Mouse (Mus musculus) heart, adult 2 months (tissue): ENCODE data around the gene Cdc42ep2. TPM values are rescaled to one million over a fixed set of nuclear protein-coding genes. Genes with fewer than 3 reads are reported as not detected.

Experiments used
- DNase-seq, 2 experiments: peaks; one replicate each; pipeline ENCODE4 v3.0.0; 2021
- H3K27ac ChIP-seq: fragments of 200-600 bp; 2 replicates; pipeline ENCODE4 v1.8.1; 2022
- H3K27me3 ChIP-seq: fragments of 200-500 bp; 2 replicates; pipeline ENCODE4 v1.6.1; 2012; ENCODE audit warnings: mild to moderate bottlenecking, low read length, inconsistent platforms, mixed read lengths; ENCODE audit not compliant: control insufficient read depth, insufficient read depth
- H3K36me3 ChIP-seq: fragments of 200-500 bp; 2 replicates; pipeline ENCODE4 v1.6.1; 2012; ENCODE audit warnings: low read length, inconsistent platforms; ENCODE audit not compliant: control insufficient read depth, insufficient read depth
- H3K4me1 ChIP-seq: fragments of 200-500 bp; 2 replicates; pipeline ENCODE4 v1.6.1; 2011; ENCODE audit warnings: low read length; ENCODE audit not compliant: control insufficient read depth, insufficient read depth
- H3K4me3 ChIP-seq: fragments of 200-600 bp; 2 replicates; pipeline ENCODE4 v1.8.1; 2022
- H3K79me2 ChIP-seq: fragments of 200-500 bp; replicated peaks from 2 replicates; pipeline ENCODE4 v1.6.1; 2012; ENCODE audit warnings: mild to moderate bottlenecking, inconsistent platforms, low read length, moderate library complexity, mixed read lengths; ENCODE audit not compliant: control insufficient read depth, insufficient read depth
- H3K9ac ChIP-seq: fragments of 200-500 bp; 2 replicates; pipeline ENCODE4 v1.6.1; 2012; ENCODE audit warnings: low read depth, mild to moderate bottlenecking, control low read depth, inconsistent platforms, low read length, mixed read lengths
- CTCF ChIP-seq: fragments of 200-600 bp; IDR thresholded peaks from 2 replicates; pipeline ENCODE4 v1.8.1; 2022; ENCODE audit warnings: antibody characterized with exemption, mild to moderate bottlenecking, moderate library complexity
- EP300 ChIP-seq: fragments of 200-500 bp; IDR thresholded peaks from 2 replicates; pipeline ENCODE4 v1.6.1; 2011; ENCODE audit warnings: low read depth, low read length, control low read depth; ENCODE audit not compliant: insufficient read depth
- POLR2A ChIP-seq: fragments of 200-500 bp; IDR thresholded peaks from 2 replicates; pipeline ENCODE4 v1.6.1; 2011; ENCODE audit warnings: mild to moderate bottlenecking, low read depth, low read length, control low read depth; ENCODE audit not compliant: insufficient read depth
- WGBS: fragments of 180-500 bp; shearing (Covaris S2); methylation state at CpG from one replicate; pipeline ENCODE4 v1.1.7; 2018; 5-methylcytosine and 5-hydroxymethylcytosine counted together
- intact Hi-C: fragments of 180-260 bp; cut with DNase I; formaldehyde crosslinking; loops from one replicate; pipeline ENCODE4 v1.15.1; 2025
- polyA plus RNA-seq: library from polyadenylated mRNA; depleted of rRNA; stranded (reverse); fragments of >200 nt; gene quantifications from 2 replicates; pipeline ENCODE4 v1.2.3, GENCODE M21; 2012
- total RNA-seq, 2 experiments: library from RNA; stranded (reverse); gene quantifications; 2 replicates each; pipeline ENCODE4 v1.2.3; 2021

The Cdc42ep2 gene
- total and polyA plus RNA-seq, 3 experiments = 8.0 to 11.7 (median 8.4) TPM

DNA sequence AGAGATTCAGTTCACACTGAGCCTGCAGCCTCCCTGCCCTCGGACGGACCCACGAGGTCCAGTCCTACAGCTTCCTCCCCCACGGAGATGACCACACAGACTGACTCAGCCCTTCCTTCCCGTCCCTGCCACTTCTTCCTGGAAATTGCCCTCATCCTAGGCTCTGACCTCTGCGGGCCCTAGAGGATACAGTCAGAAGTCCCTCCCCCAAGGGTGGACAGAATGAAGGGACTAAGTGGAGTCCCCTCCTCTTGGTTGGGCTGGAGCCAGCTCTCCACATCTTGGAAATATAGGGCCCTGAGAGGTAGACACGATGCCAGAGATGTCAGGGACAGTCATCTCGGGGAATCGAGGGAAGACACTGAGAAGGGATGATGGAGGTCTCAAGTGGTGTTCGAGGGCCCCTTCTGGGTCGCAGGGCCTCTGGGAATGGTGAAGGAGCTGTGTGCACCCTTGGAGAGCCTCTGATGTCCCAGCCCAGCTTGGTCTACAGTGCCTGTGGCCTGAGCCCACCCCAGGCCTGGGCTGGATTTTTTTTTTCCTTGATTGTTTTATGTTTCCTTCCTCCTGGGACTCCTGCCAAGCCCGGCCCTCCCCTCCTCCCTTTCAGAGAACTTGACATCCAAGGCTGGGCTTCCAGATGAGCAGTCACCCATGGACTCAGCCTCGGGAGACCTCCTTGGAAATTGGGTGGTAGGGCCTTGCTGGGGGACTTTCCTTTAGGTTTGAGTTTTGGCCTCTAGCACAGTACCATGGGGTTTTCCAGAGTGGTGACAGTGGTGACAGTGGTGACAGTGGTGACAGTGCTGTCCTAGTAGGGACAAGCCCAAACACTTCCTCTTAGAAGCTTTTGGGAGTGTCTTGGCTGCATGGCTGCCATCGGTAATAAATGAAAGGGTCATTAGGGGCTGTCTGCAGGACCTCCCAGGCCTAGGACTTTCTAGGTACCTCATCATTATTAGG lies 5.3 kb upstream of the Cdc42ep2 start:
- Histone ChIP-seq H3K27me3 (no peaks in the 10 kb centered on the region), H3K9ac (no peak overlapping the region), H3K27ac (peak overlapping the region; percentile 80), H3K4me3 (no peak overlapping the region), H3K4me1 (peaks cover 20% of the 10 kb centered on the region), H3K36me3 (no peaks in the 10 kb centered on the region), H3K79me2 (no peaks in the 10 kb centered on the region)
- TF ChIP-seq EP300 (peak; percentile 71), CTCF (no peak), POLR2A (no peak; the same call in none of the 2 replicates)
- peak; percentile 81 for DNase-seq
- WGBS = 26% methylated on average over 14 of the region's 14 CpGs
- intact Hi-C loops = no loop called here

DNA sequence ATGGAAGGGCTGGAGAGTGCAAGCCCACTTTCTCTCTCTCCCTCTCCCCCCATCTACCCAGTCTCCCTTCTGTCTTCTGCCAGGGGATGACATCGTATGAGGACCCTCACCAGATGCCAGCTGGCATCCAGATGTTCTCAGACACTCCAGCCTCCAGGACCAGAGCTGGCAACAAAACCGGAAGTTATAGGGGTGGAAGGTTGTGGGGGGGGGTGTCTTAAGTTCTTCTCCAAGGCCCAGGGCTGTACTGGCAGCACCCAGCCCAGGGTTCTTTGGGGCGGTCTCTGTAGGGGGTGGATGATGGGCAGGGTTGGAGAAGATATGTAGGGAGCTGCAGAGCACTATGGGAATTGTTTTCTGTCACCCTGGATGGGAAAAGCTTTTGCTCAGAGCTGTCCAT lies 3.9 kb upstream of the Cdc42ep2 start:
- TF ChIP-seq CTCF = no peak
- Histone ChIP-seq H3K79me2 (no peaks in the 10 kb centered on the region), H3K9ac (no peak overlapping the region), H3K27me3 (no peaks in the 10 kb centered on the region), H3K27ac (no peak overlapping the region), H3K4me3 (no peak overlapping the region), H3K4me1 (peaks cover 19% of the 10 kb centered on the region), H3K36me3 (no peaks in the 10 kb centered on the region)
- WGBS = 57% methylated on average over 3 of the region's 3 CpGs
- DNase-seq = no peak
- intact Hi-C loops = no loop called here

DNA sequence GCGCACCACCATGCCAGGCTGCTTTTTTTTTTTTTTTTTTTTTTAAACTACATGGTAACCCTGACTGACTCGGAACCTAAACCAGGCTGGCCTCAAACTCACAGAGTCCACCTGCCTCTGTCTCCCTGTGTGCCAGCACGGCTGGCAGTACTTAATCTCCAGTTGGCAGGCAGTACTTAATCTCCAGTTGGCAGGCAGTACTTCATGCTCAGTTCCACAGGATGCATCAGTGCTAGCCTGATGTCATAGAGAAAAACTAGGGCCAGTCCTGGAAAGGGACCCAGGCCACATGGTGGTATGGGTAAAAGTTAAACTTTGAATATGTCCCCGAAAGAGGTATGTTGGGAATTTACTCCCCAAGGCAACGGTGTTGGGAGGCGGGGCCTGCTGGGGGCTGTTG lies 3.5 kb upstream of the Cdc42ep2 start:
- TF ChIP-seq POLR2A = no peak
- no peak for TF ChIP-seq EP300
- no peak for TF ChIP-seq CTCF
- no peaks in the 10 kb centered on the region for H3K79me2 ChIP-seq
- H3K9ac ChIP-seq = no peak overlapping the region
- no peak for DNase-seq
- H3K27me3 ChIP-seq = no peaks in the 10 kb centered on the region
- no peak overlapping the region for H3K27ac ChIP-seq
- H3K4me3 ChIP-seq = no peak overlapping the region
- intact Hi-C loops = no loop called here
- H3K36me3 ChIP-seq = no peaks in the 10 kb centered on the region
- peaks cover 19% of the 10 kb centered on the region for H3K4me1 ChIP-seq
- WGBS = 79% methylated on average over 6 of the region's 6 CpGs

DNA sequence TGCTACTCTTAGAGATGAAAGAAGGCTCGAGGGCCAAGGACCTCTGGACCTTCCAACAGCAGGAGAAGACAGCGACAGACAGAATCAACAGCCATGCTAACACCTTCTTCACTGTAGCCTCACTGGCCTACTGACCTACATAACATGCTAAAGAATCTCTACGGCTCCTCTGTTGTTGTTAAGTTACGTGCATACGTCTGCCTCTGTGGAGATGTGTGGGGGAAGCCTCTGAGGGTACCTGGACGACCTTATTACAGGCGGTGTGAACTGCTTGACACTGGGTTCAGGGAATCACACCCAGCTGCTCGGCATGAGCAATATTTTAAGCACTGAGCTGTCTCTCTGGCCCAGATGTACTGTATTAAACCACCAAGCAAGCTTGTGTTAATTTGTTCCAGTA lies 2.9 kb upstream of the Cdc42ep2 start:
- Histone ChIP-seq H3K27me3 (no peaks in the 10 kb centered on the region), H3K27ac (no peak overlapping the region), H3K79me2 (no peaks in the 10 kb centered on the region), H3K9ac (no peak overlapping the region), H3K4me3 (no peak overlapping the region), H3K36me3 (no peaks in the 10 kb centered on the region), H3K4me1 (peaks cover 19% of the 10 kb centered on the region)
- DNase-seq = no peak
- TF ChIP-seq POLR2A (no peak), CTCF (no peak), EP300 (no peak)
- WGBS = 85% methylated on average over 8 of the region's 8 CpGs
- intact Hi-C loops = no loop called here

DNA sequence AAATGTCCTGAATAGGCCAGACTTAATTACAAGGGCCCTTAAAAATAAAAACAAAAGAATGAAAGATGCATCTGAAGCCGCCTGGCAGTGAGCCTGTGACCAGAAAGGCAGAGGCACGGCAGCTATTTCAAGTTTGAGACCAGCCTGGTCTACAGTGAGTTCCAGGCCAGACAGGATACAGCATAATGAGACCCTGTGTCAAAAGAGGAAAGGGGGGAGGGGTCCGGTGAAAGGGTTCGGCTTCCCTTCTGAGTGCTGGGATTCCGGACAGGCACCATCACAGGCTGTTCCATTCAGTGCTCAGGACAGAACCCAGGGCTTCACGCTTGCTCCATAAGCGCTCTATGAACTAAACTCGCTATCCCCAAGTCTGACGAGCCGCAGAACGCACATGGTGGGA lies 2.4 kb upstream of the Cdc42ep2 start:
- TF ChIP-seq EP300 (no peak), CTCF (no peak), POLR2A (no peak)
- H3K36me3 ChIP-seq = no peaks in the 10 kb centered on the region
- DNase-seq = no peak
- H3K4me3 ChIP-seq = no peak overlapping the region
- intact Hi-C loops = no loop called here
- H3K79me2 ChIP-seq = no peaks in the 10 kb centered on the region
- peaks cover 21% of the 10 kb centered on the region for H3K4me1 ChIP-seq
- H3K27ac ChIP-seq = no peak overlapping the region
- no peaks in the 10 kb centered on the region for H3K27me3 ChIP-seq
- 66% methylated on average over 11 of the region's 11 CpGs for WGBS
- no peak overlapping the region for H3K9ac ChIP-seq

DNA sequence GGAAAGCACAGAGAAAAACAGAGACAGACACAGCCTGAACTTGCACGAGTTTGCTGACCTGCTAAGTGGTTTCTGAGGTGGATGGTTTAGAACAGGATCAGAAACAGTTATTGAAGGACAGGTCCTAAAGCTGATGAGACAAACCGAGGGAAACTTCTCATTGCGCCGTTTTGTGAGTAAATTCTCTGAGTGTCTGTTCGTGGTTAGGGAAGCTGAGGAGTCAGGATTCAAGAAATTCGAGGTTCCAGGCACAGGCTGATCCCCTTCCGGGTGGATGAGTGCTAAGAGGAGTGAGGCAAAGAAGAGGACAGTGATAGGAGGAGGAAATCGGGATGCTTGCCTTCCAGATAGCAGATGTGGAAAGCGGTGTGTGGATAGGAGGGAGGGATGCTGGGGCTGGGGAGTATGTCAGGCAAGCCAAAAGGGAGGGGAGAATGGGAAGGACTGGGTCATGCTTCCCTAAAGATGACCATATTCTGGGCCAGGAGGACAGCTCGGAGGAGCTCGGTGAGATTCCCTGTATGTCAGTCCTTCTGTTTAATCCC lies 767 bp upstream of the Cdc42ep2 start:
- no peak for TF ChIP-seq EP300
- no peak for TF ChIP-seq POLR2A
- TF ChIP-seq CTCF = no peak
- Histone ChIP-seq H3K4me1 (peaks cover 21% of the 10 kb centered on the region), H3K9ac (peak overlapping the region; percentile 28; the same call in 1 of the 2 replicates), H3K79me2 (0 out of 2 replicates have a peak, but pooled peaks cover under 1% of the 10 kb centered on the region), H3K4me3 (peak overlapping the region; percentile 80), H3K27ac (peak overlapping the region; percentile 98), H3K36me3 (no peaks in the 10 kb centered on the region; the same call in 1 of the 2 replicates), H3K27me3 (no peaks in the 10 kb centered on the region)
- DNase-seq = peak in 1 of 2 experiments; percentile 38
- intact Hi-C loops = loop anchor here (2.0 kb wide), 1 partner anchor 15 kb away; no protein-coding TSS in a partner anchor
- 14% methylated on average over 11 of the region's 11 CpGs for WGBS
